Mouse (Mus musculus): ENCODE results near the gene Gm16223. TPM values are rescaled to one million over a fixed set of nuclear protein-coding genes. Genes with fewer than 3 reads are reported as not detected.

Gm16223 gene
- polyA plus RNA-seq, 1 experiment from 2014 or later = not detected

Other genes starting within 250 kb of the Gm16223 start
- gene Bod1l, start 223.6 kb upstream of the Gm16223 start, polyA plus RNA-seq (2015; fragmentation: Nextera tagmentation; extraction: Ambion mirVana) = 26.3 and 28.3 TPM in 2 replicates

All from midbrain, embryonic 16.5 days (tissue).